Mouse (Mus musculus) ES-Bruce4 (cell line): ENCODE measurements at regions not wholly inside any gene's neighbourhood (a gene's known extent, or its start where the extent isn't known, plus 50 kb on each side); places are given as distances from the start of the nearest gene placed in this dataset.

Source experiments
- H3K27ac ChIP-seq: 2 replicates; pipeline ENCODE4 v1.5.1; 2012; ENCODE audit warnings: low read length, inconsistent platforms; ENCODE audit not compliant: insufficient read depth
- H3K27me3 ChIP-seq: 2 replicates; pipeline ENCODE4 v1.6.1; 2012; ENCODE audit warnings: mild to moderate bottlenecking, low read length, inconsistent platforms; ENCODE audit not compliant: control insufficient read depth, poor library complexity, insufficient read depth, severe bottlenecking
- H3K36me3 ChIP-seq: 2 replicates; pipeline ENCODE4 v1.6.1; 2012; ENCODE audit warnings: inconsistent platforms, mild to moderate bottlenecking, low read length, moderate library complexity; ENCODE audit not compliant: control insufficient read depth, poor library complexity, insufficient read depth, severe bottlenecking
- H3K4me1 ChIP-seq: one replicate; pipeline ENCODE4 v1.8.1; 2011; ENCODE audit warnings: low read length; ENCODE audit not compliant: control insufficient read depth, insufficient read depth
- H3K4me3 ChIP-seq: 2 replicates; pipeline ENCODE4 v1.5.1; 2011; ENCODE audit warnings: low read depth, mild to moderate bottlenecking, low read length
- H3K9ac ChIP-seq: 2 replicates; pipeline ENCODE4 v1.6.1; 2012; ENCODE audit warnings: low read depth, mild to moderate bottlenecking, inconsistent platforms; ENCODE audit not compliant: poor library complexity, severe bottlenecking
- H3K9me3 ChIP-seq: replicated peaks from 2 replicates; pipeline ENCODE4 v1.6.1; 2012; ENCODE audit warnings: mild to moderate bottlenecking, low read length, inconsistent platforms; ENCODE audit not compliant: control insufficient read depth, poor library complexity, insufficient read depth, severe bottlenecking
- CTCF ChIP-seq: IDR thresholded peaks from one replicate; pipeline ENCODE4 v1.8.1; 2011; ENCODE audit warnings: low read depth, low read length
- EP300 ChIP-seq: IDR thresholded peaks from 2 replicates; pipeline ENCODE4 v1.6.1; 2011; ENCODE audit warnings: low read depth, low read length; ENCODE audit not compliant: insufficient read depth
- POLR2A ChIP-seq: IDR thresholded peaks from one replicate; pipeline ENCODE4 v1.8.1; 2011; ENCODE audit warnings: low read length; ENCODE audit not compliant: insufficient read depth

DNA sequence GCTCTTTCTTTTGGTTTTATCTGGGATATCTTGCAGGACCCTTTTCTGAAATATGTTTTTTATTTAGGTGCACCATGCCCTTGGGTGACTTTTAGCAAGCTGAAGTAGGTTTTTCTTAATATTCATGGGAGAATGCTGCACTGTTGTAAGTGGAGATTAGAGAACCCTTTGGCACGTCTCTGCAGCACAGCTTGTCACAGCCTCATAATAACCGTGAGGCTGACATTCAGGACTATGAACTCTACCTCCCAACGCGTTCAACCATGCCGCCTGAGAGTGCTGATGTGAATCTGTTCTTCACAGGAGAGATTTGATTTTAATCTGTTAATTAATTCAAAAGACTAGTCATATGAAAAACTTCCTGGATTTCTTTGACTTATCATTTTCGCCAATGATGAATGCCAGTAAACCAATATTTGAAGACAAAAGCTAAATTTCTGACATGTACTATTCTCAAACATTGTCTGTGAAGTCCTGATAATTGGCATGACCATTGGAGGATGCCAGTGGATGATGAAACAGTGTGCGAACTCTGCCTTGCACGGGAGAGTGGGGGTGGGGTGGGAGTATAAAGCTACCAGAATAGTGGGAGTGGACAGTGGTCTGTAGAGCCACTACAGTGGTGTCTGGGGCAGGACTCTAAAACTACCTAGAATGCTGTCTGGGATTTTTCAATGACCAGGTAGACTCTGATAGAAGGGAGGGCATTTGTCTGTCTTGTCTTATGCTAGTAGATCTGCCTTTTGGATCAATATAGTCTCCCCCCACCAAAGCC lies 324.8 kb upstream of the Fam241a start:
- Histone ChIP-seq H3K4me3 (no peak overlapping the region), H3K27ac (no peak overlapping the region), H3K36me3 (no peaks in the 10 kb centered on the region), H3K9me3 (no peaks in the 10 kb centered on the region), H3K9ac (no peak overlapping the region), H3K27me3 (no peaks in the 10 kb centered on the region), H3K4me1 (no peaks in the 10 kb centered on the region)
- TF ChIP-seq EP300 (no peak), POLR2A (no peak), CTCF (no peak)

DNA sequence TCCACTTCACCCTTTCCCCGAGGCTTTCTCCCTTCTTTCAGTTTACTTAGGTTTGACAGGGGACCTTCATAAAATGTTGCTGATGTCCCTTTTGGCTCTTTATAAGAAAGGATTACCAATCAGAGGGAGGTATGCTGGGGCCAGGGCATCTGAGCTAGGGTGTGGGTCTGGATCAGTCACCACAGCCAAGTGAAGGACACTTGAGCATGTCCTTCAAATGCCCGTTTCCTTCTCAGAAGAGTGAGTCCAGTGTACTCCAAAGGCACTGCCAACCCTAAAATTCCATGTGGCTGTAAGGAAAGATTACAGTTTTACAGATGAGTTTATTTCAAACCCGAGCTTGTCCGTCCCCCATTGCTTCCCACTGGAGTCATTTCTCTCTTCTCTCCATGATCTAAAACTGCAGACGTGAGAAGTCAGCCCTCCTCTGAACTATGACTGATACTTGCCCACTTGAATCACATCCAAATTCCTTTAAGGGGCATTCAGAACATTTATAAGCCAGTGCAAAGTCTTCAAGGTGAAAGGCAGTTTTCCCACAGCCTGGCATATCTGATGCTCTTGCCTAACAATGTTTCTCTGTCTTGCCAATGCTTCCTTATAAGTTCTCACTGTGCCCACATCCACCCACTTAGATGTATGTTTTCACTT lies 321.8 kb upstream of the Fam241a start:
- Histone ChIP-seq H3K27ac (no peak overlapping the region), H3K9me3 (no peaks in the 10 kb centered on the region), H3K4me3 (no peak overlapping the region), H3K9ac (no peak overlapping the region), H3K4me1 (no peaks in the 10 kb centered on the region), H3K27me3 (no peaks in the 10 kb centered on the region), H3K36me3 (no peaks in the 10 kb centered on the region)
- no peak for TF ChIP-seq CTCF
- TF ChIP-seq POLR2A, result no peak
- TF ChIP-seq EP300, result no peak

DNA sequence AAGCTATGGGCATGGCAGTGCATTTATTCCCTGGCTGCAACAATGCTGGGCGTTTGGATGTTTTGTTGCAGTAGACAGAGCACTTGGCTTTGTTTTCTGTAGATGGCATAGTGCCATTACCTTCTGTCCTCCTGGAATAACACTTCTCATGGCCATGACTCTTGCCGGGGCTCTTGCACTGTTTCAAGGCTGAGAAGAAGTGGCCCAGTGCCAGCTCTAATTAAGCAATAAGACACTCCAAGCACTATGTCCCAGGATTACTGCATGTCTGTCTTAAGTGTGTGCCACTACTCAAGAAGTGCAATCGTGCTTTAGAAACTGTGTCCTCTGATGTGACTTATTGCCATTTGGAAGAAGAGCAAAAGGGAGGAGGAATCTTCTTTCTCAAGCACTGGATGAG lies 316.1 kb upstream of the Fam241a start:
- H3K4me1 ChIP-seq, result no peaks in the 10 kb centered on the region
- no peaks in the 10 kb centered on the region for H3K36me3 ChIP-seq
- H3K27me3 ChIP-seq, result no peaks in the 10 kb centered on the region
- H3K9ac ChIP-seq, result no peak overlapping the region
- no peak overlapping the region for H3K4me3 ChIP-seq
- no peaks in the 10 kb centered on the region for H3K9me3 ChIP-seq
- H3K27ac ChIP-seq, result no peak overlapping the region
- TF ChIP-seq POLR2A, result no peak
- no peak for TF ChIP-seq CTCF
- no peak for TF ChIP-seq EP300

- no peak for TF ChIP-seq CTCF
- no peak for TF ChIP-seq EP300
- no peak for TF ChIP-seq POLR2A
- H3K4me3 ChIP-seq, result no peak overlapping the region
- H3K9me3 ChIP-seq, result no peaks in the 10 kb centered on the region
- no peaks in the 10 kb centered on the region for H3K27me3 ChIP-seq
- no peaks in the 10 kb centered on the region for H3K4me1 ChIP-seq
- H3K9ac ChIP-seq, result no peak overlapping the region
- H3K27ac ChIP-seq, result no peak overlapping the region
- H3K36me3 ChIP-seq, result no peaks in the 10 kb centered on the region
Measured at GRCm38 (mm10) chr3:128210591-128210990, 314.5 kb upstream of the Fam241a start.

DNA sequence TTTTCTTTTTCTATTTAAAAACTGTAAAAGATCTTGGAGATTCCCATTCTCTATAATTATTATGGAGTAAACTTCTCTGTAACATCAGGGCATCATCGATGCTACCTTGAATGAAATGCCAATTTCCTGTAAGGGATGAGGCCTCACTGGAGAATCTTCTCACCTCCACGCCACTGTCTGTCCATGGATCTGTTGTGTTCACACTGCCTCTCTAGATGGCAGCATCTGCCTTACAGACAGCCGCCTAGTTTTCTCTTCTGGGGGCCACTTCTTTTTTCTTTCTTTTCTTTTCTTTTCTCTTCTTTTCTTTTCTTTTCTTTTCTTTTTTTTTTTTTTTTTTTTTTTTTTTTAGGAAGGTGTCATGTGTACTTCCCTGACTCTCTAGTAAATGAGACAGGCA lies 310.8 kb upstream of the Fam241a start:
- H3K27ac ChIP-seq, result no peak overlapping the region
- TF ChIP-seq CTCF (no peak), POLR2A (no peak), EP300 (no peak)
- H3K27me3 ChIP-seq, result no peaks in the 10 kb centered on the region
- H3K4me1 ChIP-seq, result no peaks in the 10 kb centered on the region
- H3K36me3 ChIP-seq, result no peaks in the 10 kb centered on the region
- H3K4me3 ChIP-seq, result no peak overlapping the region
- H3K9ac ChIP-seq, result no peak overlapping the region
- no peaks in the 10 kb centered on the region for H3K9me3 ChIP-seq

DNA sequence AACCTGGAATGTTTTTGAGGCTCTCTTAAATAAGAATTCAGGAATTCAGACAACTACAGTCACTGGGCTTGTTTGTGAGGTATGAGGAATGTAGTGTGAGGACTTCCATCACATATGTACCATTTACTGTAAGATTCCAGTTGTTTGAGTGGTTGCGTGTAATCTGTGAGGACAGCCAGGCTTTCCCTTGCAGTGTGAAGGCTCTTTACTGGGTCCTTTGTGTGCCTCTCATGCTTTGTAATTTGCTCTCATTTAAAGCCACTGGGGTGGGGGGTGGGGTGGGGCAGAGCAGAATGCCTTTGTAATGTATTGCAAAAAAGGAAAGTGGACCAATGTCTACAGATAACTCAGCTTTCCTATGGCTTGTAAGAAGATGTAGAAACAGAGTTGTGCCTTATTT lies 310.4 kb upstream of the Fam241a start:
- no peaks in the 10 kb centered on the region for H3K9me3 ChIP-seq
- no peaks in the 10 kb centered on the region for H3K4me1 ChIP-seq
- TF ChIP-seq EP300, result no peak
- no peak for TF ChIP-seq POLR2A
- no peak for TF ChIP-seq CTCF
- H3K27ac ChIP-seq, result no peak overlapping the region
- H3K9ac ChIP-seq, result no peak overlapping the region
- no peaks in the 10 kb centered on the region for H3K36me3 ChIP-seq
- no peaks in the 10 kb centered on the region; the same call in 1 of the 2 replicates for H3K27me3 ChIP-seq
- no peak overlapping the region for H3K4me3 ChIP-seq
